ENCODE assay signal across 14 mouse cellular contexts in the genomic region with DNA sequence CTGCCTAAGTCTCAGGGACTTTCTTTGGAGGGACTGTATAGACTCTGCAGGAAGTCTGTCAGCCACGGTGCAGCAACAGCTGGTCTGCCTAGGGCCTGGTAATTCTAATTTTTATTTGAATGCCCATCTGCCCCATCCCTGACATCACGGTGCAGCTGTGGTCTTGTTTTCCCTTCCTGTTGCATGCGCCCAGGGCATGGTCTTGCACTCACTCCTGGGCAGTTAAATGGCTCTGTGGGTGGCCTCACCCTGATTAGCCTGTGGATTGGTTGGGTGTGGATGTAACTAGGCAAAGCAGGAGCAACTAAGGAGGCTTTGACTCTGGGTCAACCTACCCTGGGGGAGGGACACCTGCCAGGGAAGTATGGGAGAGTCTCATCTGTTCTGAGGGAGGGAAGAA. TPM values are rescaled to one million over a fixed set of nuclear protein-coding genes. Genes with fewer than 3 reads are reported as not detected.
DNase-seq lines count a peak whose midpoint lies in the region; ATAC-seq lines count a peak whose summit lies in the region.
"Had no signal": no experiment of that assay in that cellular context is flagged by ENCODE, and none has a peak within 500 bp of the region (broad histone marks: within the 10 kb centered on the region; RNA-seq: fewer than 3 reads in every experiment).

No protein-coding gene starts in this region.

- no peak overlapping the region for H3K4me2 ChIP-seq in neural tube, embryonic 12.5 days (replicated peaks)
- no peak overlapping the region for H3K4me2 ChIP-seq in neural tube, embryonic 15.5 days
- H3K4me2 ChIP-seq: embryonic facial prominence, embryonic 15.5 days; kidney, embryonic 15.5 days; lung, embryonic 14.5 days had no signal

- no peaks in the 10 kb centered on the region for H3K27me3 ChIP-seq in neural tube, embryonic 12.5 days (replicated peaks)
- H3K27me3 ChIP-seq in neural tube, embryonic 15.5 days (replicated peaks): no peaks in the 10 kb centered on the region
- H3K27me3 ChIP-seq in limb, embryonic 10.5 days (ENCODE audit: low read depth, poor library complexity, severe bottlenecking): no peaks in the 10 kb centered on the region
- H3K27me3 ChIP-seq: embryonic facial prominence, embryonic 15.5 days had no signal

- peak; percentile 73 for DNase-seq in heart, adult 11 months
- DNase-seq in heart, adult 9 months (ENCODE audit: low spot score in 2 of 2): no peak
- no peak for DNase-seq in limb, embryonic 10.5 days (ENCODE audit: low spot score)
- no peak for DNase-seq in adipocyte (ENCODE audit: low spot score)
- no peak for DNase-seq in urinary bladder, postnatal 14 days (ENCODE audit: low spot score)
- no peak for DNase-seq in lung, adult 18-20 months
- DNase-seq: heart, adult 2 months; heart, postnatal 36 days; lung, embryonic 14.5 days; right cerebral cortex, postnatal 25 days had no signal

- no peaks in the 10 kb centered on the region for H3K36me3 ChIP-seq in neural tube, embryonic 12.5 days
- no peaks in the 10 kb centered on the region for H3K36me3 ChIP-seq in neural tube, embryonic 15.5 days
- no peaks in the 10 kb centered on the region for H3K36me3 ChIP-seq in limb, embryonic 10.5 days
- H3K36me3 ChIP-seq: embryonic facial prominence, embryonic 15.5 days; kidney, embryonic 15.5 days had no signal

- WGBS in neural tube, embryonic 12.5 days: 12% methylated on average over 3 of the region's 3 CpGs
- whole genome bisulfite sequencing in neural tube, embryonic 15.5 days: 14% methylated on average over 3 of the region's 3 CpGs
- WGBS in limb, embryonic 10.5 days: 13% methylated on average over 3 of the region's 3 CpGs

- H3K9ac ChIP-seq in neural tube, embryonic 12.5 days: no peak overlapping the region
- no peak overlapping the region for H3K9ac ChIP-seq in neural tube, embryonic 15.5 days (replicated peaks)
- H3K9ac ChIP-seq: embryonic facial prominence, embryonic 15.5 days; kidney, embryonic 15.5 days; lung, embryonic 14.5 days had no signal

- no peaks in the 10 kb centered on the region for H3K9me3 ChIP-seq in neural tube, embryonic 12.5 days
- no peaks in the 10 kb centered on the region for H3K9me3 ChIP-seq in neural tube, embryonic 15.5 days (replicated peaks)
- no peaks in the 10 kb centered on the region for H3K9me3 ChIP-seq in limb, embryonic 10.5 days (replicated peaks)
- H3K9me3 ChIP-seq: embryonic facial prominence, embryonic 15.5 days; kidney, embryonic 15.5 days had no signal

- peaks cover 23% of the 10 kb centered on the region for H3K4me1 ChIP-seq in neural tube, embryonic 12.5 days
- peaks cover 20% of the 10 kb centered on the region for H3K4me1 ChIP-seq in neural tube, embryonic 15.5 days
- peaks cover 50% of the 10 kb centered on the region for H3K4me1 ChIP-seq in limb, embryonic 10.5 days

- no peak overlapping the region for H3K27ac ChIP-seq in neural tube, embryonic 12.5 days
- H3K27ac ChIP-seq in neural tube, embryonic 15.5 days (replicated peaks): no peak overlapping the region
- H3K27ac ChIP-seq in limb, embryonic 10.5 days: peak overlapping the region; percentile 26; the same call in 1 of the 2 replicates
- H3K27ac ChIP-seq: embryonic facial prominence, embryonic 15.5 days; heart, adult 2 months; kidney, embryonic 15.5 days had no signal

- ATAC-seq in neural tube, embryonic 12.5 days (ENCODE audit: low FRiP score, low read depth): peak; percentile 41; the same call in 1 of the 2 replicates
- no peak for ATAC-seq in neural tube, embryonic 15.5 days (ENCODE audit: low FRiP score)

- H3K4me3 ChIP-seq in neural tube, embryonic 12.5 days: no peak overlapping the region
- no peak overlapping the region for H3K4me3 ChIP-seq in neural tube, embryonic 15.5 days (replicated peaks)
- no peak overlapping the region for H3K4me3 ChIP-seq in limb, embryonic 10.5 days
- H3K4me3 ChIP-seq: embryonic facial prominence, embryonic 15.5 days; heart, adult 2 months; kidney, embryonic 15.5 days had no signal

RNA-seq across cellular contexts. Expression of gene Rgs16, which starts 35.2 kb away (rescaled TPM):
- polyA plus RNA-seq in neural tube, embryonic 12.5 days (2016; fragmentation: Nextera tagmentation; extraction: Ambion mirVana): 42.6 TPM in 2 replicates
- 11.3 and 14.3 TPM in 2 replicates for polyA plus RNA-seq in neural tube, embryonic 15.5 days (2015; fragmentation: Nextera tagmentation; extraction: Ambion mirVana)
- 3.1 and 6.0 TPM in 2 replicates for polyA plus RNA-seq in limb, embryonic 10.5 days (2016; fragmentation: Nextera tagmentation; extraction: Ambion mirVana)

RNA-seq across cellular contexts. Expression of gene Rnasel, which starts 44.2 kb away (rescaled TPM):
- 35.6 and 37.8 TPM in 2 replicates for polyA plus RNA-seq in neural tube, embryonic 12.5 days (2016; fragmentation: Nextera tagmentation; extraction: Ambion mirVana)
- 31.4 and 32.0 TPM in 2 replicates for polyA plus RNA-seq in neural tube, embryonic 15.5 days (2015; fragmentation: Nextera tagmentation; extraction: Ambion mirVana)
- polyA plus RNA-seq in limb, embryonic 10.5 days (2016; fragmentation: Nextera tagmentation; extraction: Ambion mirVana): 4.0 and 8.2 TPM in 2 replicates

RNA-seq across cellular contexts. Expression of gene Rgs8, which starts 52.2 kb away (rescaled TPM):
- polyA plus RNA-seq in neural tube, embryonic 12.5 days (2016; fragmentation: Nextera tagmentation; extraction: Ambion mirVana): 16.9 and 17.0 TPM in 2 replicates
- polyA plus RNA-seq in neural tube, embryonic 15.5 days (2015; fragmentation: Nextera tagmentation; extraction: Ambion mirVana): 11.2 and 13.4 TPM in 2 replicates
- 0.28 and 0.61 TPM in 2 replicates for polyA plus RNA-seq in limb, embryonic 10.5 days (2016; fragmentation: Nextera tagmentation; extraction: Ambion mirVana)
